Mouse (Mus musculus) left cerebral cortex, adult 11 months (tissue): ENCODE results near the gene Tmem121.
"Not testable (repeated sequence)": the region's sequence is repeated elsewhere in the genome, so short reads cannot be mapped to it uniquely, and the experiment has no call there.

ENCODE experiments used
- DNase-seq: peaks from one replicate; pipeline ENCODE4 v3.0.0; 2022; ENCODE audit warnings: low spot score

The Tmem121 gene

DNA sequence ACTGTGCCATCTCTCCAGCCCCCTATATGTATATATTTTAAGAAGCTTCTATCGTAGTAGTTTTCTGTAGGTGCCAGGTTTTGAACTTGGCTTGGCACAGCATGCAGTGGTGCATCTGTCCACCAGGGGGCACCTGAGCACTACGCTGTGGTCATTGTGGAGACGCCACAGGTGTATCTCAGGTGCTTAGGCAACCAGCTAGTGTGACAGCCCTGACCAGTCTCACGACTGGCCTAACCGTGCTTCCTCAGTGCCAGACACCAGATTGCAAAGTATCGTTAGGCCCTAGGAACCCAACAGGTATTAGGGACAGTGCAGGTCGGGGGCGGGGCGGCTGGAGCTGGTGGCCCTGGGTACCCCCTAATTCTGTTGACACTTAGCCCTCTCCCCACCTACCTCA, 35.6 kb downstream of the Tmem121 start:
- no peak for DNase-seq

DNA sequence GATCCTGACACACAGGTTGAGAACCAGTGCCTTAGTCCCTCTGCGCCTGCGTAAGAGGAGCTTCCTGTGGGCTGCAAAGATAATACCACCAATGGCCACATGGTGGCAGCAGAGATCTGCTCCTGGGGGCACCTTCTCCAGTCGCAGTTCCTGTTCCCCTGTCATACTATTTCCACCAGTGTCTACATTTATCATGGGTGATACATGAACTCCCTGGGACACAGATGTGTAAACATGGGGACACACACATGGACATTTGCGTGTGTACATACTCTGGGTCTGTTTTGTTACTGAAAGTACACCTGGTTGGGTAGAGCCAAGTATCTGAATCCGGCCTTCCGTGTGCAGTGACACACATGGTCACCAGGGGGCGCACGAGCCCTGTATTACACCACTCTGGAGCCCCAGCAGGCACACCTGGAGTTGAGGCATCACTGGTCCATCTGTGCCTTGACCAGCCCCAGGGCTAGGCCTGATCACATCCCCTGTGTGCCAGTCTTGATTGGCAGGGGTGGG, 36.4 kb downstream of the Tmem121 start:
- peak; percentile 83 for DNase-seq

DNA sequence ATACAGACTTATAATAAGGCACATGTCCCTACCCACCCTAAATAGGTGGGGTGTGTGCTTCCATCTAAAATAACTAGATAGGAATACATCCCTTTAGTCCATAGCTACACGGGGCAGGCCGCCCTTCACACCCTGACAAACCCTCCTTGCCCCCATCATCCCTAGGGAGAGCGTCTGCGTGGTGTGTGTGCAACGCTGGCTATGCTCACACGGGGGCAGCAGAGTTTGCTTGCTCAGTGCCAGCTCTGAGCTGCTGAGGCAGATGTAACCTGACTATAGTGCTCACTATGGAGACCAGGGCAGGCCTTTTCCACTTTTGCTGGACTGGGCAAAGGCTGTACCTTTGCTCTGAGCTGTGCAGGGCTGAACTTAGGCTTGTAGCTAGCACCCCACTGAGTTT, 37.0 kb downstream of the Tmem121 start:
- DNase-seq: peak; percentile 33

DNA sequence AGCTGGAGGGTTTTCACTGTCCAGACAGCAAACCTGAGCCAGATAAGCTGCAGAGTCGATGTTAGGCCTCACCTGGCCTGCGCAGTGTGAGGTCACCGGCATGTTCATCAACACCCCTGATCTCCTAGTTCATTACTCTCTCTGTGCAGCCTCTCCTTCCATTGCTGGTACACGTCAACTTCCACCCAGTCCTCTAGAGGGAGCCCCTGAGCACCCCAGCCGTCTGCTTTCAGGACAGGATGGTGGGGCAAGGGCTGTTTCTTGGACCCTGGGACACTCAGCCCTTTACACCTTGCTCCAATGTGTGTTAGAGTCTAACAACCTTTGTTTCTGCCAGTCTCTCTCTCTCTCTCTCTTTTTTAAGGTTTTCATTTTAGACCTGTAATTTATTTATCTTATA, 38.5 kb downstream of the Tmem121 start:
- no peak for DNase-seq

DNA sequence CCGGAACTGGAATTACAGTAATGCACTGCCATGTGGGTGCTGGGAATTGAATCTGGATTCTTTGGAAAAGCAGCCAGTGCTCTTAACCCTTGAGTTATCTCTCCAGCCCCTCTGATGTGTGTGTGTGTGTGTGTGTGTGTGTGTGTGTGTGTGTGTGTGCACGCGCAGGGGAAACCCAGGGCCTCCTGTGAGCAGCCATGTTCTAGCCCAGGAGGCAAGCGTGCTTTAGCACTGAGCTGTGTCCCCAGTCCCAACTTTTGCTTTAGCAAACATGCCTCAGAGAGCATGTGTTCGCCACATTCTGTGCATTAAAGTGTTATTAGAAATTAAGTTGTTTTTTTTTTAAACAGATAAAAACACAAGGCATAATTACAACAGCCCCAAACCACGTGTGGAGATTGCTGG, 39.0 kb downstream of the Tmem121 start:
- DNase-seq: no peak

DNA sequence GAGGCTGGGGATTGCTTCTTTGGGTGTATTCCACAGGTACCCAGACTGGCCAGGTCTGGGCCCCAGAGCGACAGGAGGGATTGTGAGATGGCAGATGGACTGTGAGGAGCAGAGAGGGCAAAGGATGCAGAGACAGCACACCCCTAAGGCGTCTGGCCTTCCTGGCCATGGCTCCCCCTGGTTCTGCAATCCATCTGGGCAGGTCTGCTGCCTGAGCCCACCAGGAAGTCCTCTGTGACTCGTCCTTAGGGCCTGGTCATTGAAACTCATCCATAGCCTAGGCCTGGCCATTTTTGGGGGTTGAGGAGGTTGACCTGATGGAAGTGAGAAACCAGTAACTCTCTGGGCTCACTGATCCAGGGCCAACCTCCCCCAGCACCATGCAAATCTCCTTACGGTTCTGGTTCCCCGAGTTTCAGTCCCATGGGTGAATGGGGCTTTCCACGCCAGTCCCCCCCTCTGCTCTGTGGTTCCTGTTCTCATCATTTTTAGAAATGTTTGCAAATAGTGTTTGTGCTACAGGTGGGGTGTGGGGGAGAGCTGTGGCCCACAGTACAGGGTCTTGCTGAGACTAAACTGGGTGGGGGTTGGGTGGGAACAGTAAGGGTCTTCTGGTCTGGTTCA, 42.4 kb downstream of the Tmem121 start:
- no peak for DNase-seq

DNA sequence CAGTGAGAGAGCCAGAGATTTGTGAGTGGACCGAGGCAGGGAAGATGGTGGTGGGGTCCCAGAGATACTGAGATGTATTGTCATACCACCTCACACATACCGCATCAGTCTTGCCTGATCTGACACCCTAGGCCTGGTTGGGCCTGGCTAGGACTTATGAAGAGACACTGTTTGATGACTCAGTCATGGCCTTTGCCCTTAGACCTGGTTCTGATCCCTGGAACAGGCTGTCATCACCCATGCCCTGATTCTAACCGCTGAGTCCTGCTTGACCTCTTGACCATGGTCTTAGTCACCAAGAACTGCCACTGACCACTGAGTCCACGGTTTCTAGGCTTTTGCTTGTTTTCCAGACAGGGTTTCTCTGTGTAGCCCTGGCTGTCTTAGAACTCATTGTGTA, 45.0 kb downstream of the Tmem121 start:
- no peak for DNase-seq

DNA sequence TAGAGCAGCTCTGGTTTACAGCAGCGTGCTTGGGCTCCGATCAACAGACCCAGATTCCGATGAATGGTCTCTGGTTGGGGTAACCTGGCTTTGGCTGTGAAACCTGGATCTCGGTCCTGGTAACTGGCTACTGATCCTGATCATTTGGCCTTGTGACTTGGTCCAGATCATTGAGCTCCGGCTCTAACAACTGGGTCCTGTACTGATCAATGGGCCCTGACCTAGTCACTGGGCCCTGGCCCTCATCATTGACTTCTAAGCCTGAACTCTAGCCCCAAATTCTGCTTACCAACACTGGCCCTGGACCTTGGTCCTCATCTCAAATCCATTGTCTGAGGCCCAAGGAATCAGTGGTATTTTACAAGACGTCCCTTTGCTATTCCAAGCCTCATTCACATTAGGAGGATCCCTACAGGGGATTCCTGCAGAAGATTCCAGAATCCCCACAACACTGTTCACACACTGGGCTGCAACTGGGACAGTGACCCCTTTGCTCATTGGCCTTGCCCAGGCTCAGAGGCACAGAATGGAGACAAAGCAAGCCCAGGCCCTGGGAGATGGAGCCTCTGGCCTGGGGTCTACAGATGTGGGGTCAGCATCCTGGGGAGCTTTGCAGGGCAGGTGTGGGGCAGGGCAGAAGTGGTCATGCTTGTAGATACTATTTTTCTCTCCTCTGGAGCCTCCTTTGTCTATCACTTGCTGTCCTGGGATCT, 46.0 kb downstream of the Tmem121 start:
- DNase-seq: not testable (repeated sequence)

DNA sequence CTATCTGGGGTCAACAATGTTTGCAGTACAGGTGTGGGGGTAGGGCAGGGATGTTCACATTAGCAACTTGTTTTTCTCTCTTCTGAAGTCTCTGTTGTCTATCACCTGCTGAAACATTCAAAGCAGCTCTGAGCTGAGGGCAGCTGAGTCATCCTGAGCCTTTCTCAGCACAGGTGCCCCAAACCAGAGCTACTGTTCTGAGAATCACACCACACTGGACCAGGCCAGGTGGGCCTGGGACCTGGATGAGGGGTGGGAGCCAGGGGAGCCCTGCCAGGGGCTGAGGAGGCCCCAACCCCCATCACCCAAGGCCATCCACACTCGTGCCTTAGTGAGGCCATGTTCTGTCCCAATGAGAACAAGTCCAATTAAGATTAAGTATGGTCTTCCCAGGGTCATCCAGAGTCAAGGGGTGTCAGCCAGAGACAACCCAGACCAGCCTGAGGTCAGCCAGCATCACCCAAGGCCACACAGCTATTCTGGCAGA, 46.6 kb downstream of the Tmem121 start:
- DNase-seq: not testable (repeated sequence)
